Mouse (Mus musculus): ENCODE results near the gene C2cd6.

The C2cd6 gene

GRCm38 (mm10) chr1:59094705-59095104 lies at the start of gene C2cd6:
Gene C2cd6, minus strand, starts transcription at chr1:59094900.
- DNase-seq (ENCODE audit: extremely low read depth, low read depth) = no peak

- DNase-seq (ENCODE audit: extremely low read depth, low read depth) = peak; percentile 60
These were observed 48.1 kb upstream of the C2cd6 start for GRCm38 (mm10) chr1:59142809-59143208.

GRCm38 (mm10) chr1:59134419-59134818 lies 39.7 kb upstream of the C2cd6 start:
- no peak for DNase-seq (ENCODE audit: extremely low read depth, low read depth)

GRCm38 (mm10) chr1:59128879-59129278 lies 34.2 kb upstream of the C2cd6 start:
- no peak for DNase-seq (ENCODE audit: extremely low read depth, low read depth)

GRCm38 (mm10) chr1:59125558-59125957 lies 30.9 kb upstream of the C2cd6 start:
- no peak for DNase-seq (ENCODE audit: extremely low read depth, low read depth)

- peak; percentile 85 for DNase-seq (ENCODE audit: extremely low read depth, low read depth)
These were observed 25.2 kb upstream of the C2cd6 start, which contains the start of gene Tmem237 for GRCm38 (mm10) chr1:59119720-59120457. Gene Tmem237, minus strand, starts transcription at chr1:59120408.

GRCm38 (mm10) chr1:59110524-59110923 lies 15.8 kb upstream of the C2cd6 start:
- no peak for DNase-seq (ENCODE audit: extremely low read depth, low read depth)

- DNase-seq (ENCODE audit: extremely low read depth, low read depth) = no peak
These were observed 7.4 kb upstream of the C2cd6 start for GRCm38 (mm10) chr1:59102071-59102470.

- DNase-seq (ENCODE audit: extremely low read depth, low read depth) = no peak
These were observed 6.3 kb upstream of the C2cd6 start for GRCm38 (mm10) chr1:59101020-59101419.

- no peak for DNase-seq (ENCODE audit: extremely low read depth, low read depth)
These were observed 23.8 kb downstream of the C2cd6 start for GRCm38 (mm10) chr1:59070867-59071266.

- no peak for DNase-seq (ENCODE audit: extremely low read depth, low read depth)
These were observed 26.7 kb downstream of the C2cd6 start for GRCm38 (mm10) chr1:59067976-59068375.

- peak; percentile 7 for DNase-seq (ENCODE audit: extremely low read depth, low read depth)
These were observed 31.0 kb downstream of the C2cd6 start for GRCm38 (mm10) chr1:59063697-59064096.

GRCm38 (mm10) chr1:59056955-59057354 lies 37.7 kb downstream of the C2cd6 start:
- DNase-seq (ENCODE audit: extremely low read depth, low read depth) = no peak

GRCm38 (mm10) chr1:59051306-59051705 lies 43.4 kb downstream of the C2cd6 start:
- DNase-seq (ENCODE audit: extremely low read depth, low read depth) = no peak

- no peak for DNase-seq (ENCODE audit: extremely low read depth, low read depth)
These were observed 57.0 kb downstream of the C2cd6 start for GRCm38 (mm10) chr1:59037723-59038122.

- DNase-seq (ENCODE audit: extremely low read depth, low read depth) = no peak
These were observed 73.1 kb downstream of the C2cd6 start for GRCm38 (mm10) chr1:59021556-59021955.

GRCm38 (mm10) chr1:59009250-59009649 lies 85.5 kb downstream of the C2cd6 start:
- peak; percentile 24 for DNase-seq (ENCODE audit: extremely low read depth, low read depth)
